Mouse (Mus musculus): ENCODE results near the gene Ms4a8a.
A peak's percentile ranks its signal among the peaks of the same experiment; 100 is the strongest.
"Not testable (repeated sequence)": the region's sequence is repeated elsewhere in the genome, so short reads cannot be mapped to it uniquely, and the experiment has no call there.

Gene Ms4a8a

DNA sequence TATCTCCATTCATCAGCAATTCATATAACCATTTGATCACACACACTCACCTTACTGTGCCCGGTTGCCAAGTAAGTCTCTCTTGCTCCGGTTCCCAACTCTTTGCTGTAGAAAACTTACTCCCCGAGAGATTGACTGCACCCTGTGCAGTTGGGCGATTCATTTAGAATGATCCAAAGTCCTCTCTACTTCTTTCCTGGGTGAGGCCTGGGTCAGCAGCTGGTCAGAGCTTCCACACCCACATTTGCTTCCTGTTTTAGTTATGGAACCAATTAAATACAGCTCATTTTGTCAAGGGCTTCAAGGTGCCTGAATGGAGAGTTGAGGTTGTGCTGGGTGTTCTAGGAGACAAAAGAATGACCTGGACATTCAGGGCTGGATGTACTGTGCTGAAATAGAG is at the start of gene Ms4a8a:
TSS of gene Ms4a8a (minus strand) at position 169 of the 400 bp plus-strand sequence.
- DNase-seq: no peak

DNA sequence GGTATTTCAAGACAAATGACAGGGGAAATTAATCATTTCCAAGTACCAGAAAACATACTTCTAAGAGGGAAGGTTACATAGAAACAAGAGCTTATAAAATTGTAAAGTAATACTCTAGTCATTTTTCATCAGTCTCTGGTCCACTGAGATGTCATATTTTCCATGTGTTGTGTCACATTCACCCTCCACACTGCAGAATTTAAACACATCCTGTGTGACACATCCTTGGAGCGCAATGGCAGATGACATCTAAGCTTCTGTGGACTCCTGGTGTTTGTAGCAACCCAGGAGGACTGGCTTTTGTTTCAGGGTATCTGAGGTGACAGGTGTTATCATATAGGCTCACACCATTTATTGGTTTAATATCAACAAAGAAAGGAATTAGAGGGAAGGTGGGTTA is 48.8 kb upstream of the Ms4a8a start:
- DNase-seq: no peak

DNA sequence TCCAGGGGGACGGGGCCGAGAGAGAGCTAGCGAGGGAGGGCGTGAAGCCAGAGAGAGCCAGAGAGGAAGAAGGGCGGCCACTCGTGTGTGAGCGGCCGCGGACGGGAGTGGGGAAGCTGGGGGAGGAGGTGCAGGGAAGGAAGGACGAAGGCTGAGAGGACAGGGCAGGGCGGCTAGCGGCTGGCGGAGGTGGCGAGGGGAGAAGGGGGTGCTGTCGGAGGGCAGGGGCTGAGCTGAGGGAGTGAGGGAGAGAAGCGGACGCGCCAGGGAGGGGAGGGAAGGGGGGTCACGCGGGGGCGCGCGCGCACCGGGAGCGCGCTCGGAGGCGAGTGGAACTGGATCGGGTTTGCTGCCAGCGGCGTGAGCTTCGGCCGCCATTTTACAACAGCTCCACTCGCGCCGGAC is 40.1 kb upstream of the Ms4a8a start:
- peak; percentile 40 to 51 for DNase-seq

DNA sequence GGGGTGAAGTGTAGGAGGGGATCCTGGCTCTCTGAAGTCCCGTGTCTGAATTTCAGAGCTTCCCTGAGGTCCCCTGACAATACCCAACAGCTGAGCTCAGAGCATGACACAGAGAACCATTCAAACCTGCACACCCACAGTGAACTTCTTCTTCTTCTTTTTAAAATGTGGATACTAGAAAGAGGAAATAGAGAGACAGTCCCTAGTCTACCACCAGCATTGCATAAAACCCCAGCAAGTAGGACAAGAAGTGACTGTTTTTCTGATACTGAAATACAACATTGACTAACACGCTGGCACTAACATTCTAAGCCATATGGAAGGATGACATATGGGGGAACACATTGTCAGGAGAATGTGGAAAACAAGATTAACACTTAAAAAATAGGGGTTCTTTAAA is 38.4 kb upstream of the Ms4a8a start:
- no peak for DNase-seq

DNA sequence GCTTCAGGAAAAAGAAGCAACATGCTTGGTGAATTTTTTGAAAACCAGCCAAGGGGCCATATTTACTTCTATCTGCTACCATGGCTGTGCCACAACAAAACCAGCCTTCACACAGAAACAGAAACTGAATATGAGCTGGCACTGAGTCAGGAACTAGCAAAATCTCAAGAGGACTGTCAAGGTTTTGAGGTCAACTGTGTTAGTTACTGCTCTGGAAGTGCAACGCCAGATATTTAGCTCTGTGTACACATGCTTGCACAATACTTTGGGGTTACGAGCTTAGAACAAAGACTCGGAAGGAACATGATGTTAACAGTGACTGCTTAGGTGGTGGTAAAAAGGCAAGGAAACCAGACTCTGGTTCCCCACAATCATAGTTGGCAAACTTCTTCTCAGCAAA is 26.8 kb upstream of the Ms4a8a start:
- DNase-seq: no peak

DNA sequence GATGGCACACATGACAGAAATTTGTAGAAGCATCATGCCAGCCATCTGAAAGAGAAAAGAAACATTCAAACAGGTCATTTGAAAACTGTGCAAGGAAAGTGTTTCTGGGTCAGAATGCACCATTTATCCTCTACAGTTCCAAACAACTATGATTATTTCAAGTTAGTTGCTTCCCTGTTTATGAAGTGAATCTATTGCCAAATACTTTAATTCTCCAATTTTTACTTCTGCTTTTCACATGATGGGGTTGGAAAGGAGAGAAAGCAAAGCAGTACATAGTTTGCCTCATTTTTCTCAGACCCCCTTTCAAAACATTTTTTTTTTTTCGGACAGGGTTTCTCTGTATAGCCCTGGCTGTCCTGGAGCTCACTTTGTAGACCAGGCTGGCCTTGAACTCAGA is 21.0 kb upstream of the Ms4a8a start:
- no peak for DNase-seq

DNA sequence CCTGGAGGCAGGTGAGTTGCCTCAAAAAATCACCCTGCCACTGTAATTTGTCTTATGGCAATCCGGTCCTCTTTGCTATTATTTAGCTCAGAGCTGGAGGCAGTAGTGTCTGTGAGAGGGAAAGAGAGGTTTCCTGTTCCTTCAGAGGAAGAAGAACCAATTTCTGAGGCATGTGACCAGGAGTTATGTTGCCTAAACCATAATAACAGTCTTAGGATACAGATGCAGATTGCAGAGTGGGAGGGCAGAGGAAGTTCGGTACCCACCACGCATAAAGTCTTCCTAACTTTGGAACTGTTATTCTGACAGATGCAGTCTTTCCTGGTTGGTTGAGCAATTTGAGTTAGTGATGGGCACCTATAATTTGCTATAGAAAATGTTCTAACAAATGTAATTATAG is 17.5 kb upstream of the Ms4a8a start:
- DNase-seq: no peak

DNA sequence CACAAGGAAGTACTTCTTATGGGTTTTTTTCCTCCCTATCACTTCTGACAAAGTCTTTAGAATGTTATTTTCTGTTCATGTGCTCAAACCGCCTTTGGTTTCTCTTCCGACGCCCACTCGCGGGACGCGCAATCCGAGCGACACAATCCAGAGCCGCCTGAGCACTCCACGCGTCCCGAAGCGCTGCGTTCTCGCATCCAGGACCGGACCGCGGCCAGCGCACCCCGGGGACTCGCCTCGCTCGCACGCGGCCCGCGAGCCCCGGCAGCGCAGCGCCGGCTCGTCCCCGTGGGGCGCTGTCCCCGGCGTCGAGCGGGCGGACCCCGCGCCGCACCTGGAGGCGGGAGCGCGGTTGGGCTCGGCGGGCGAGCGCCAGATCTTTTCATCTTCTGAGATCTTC is 11.2 kb upstream of the Ms4a8a start:
- DNase-seq: not testable (repeated sequence)

DNA sequence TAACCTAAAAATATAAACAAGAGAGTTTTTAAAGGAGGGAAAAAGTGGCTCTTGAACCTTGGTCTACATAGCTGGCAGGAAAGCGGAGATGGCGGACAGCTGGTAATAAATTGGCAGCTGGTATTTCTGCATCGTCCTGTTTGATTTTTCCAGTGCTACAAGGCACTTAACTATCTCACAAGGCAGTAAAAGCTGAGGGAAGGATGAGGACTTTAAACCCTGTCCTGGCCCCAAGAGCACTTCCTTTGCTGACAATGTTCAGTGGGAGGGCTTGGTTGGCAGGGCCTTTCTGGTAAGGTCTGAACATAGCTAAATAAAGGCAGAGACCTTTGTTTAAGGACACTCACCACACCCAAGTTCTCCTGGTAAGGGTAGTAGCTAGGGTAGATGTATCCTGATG is 10.5 kb downstream of the Ms4a8a start:
- no peak for DNase-seq

DNA sequence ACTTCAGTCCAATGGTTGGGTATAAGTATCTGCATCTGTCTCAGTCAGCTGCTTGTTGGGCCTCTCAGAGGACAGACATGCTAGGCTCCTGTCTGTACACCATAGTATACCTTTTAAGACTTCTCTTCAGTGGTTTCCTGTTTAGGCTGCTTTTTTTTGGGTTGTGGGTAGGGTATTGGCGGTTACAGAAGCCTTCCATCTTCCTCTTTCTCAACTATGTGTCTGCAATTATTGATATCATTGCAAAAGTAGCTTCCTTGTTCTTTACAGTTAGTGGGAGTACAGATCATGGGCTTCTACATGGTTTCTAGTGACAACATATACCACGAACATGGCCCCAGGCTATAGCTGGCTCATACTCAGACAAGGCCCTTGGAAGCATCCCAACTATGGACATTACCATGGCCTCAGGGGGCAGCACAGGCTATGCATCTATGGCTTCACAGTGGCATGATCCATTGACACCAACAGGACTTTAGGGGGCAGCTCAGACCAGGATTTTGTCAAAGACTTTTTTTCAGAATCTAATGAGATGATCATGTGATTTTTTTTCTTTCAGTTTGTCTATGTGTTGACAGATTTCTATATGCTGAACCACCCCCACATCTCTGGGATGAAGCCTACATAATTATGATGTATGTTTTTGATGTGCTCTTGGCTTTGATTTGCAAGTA is 15.6 kb downstream of the Ms4a8a start:
- no peak for DNase-seq

DNA sequence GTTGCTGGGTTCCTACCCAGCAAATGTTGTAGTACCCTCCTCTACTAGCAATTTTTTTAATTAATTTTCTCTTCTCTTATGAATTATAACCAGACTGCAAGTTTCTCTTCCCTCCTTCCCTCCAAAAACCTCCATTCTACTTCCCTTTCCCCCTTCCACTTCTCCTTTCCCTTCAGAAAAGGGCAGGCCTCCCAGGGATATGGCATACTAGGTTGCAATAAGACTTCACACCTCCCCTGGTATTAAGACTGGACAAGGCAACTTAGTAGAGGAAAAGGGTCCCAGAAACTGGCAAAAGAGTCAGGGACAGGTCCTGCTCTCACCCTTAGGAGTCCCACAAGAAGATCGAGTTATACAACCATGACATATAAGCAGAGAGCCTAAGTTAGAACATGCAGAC is 20.0 kb downstream of the Ms4a8a start:
- no peak for DNase-seq

DNA sequence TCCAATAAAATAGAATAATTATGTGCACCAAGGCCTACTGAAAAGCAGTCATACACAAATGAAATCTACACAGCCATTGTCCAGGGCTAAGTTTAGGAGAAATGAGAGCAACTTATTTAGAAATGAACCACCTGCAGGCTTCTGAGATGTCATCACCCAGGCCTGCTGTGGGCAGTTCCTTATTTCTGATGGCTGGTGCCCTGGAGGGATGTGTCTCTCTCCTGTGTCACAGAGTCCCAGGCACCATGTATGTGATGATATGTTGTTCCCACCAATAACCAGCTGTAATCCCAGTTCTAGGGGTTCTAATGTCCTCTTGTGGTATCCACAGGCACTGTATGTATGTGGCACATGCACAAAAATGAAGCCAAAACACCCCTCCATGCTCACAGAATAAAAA is 20.9 kb downstream of the Ms4a8a start:
- DNase-seq: no peak

DNA sequence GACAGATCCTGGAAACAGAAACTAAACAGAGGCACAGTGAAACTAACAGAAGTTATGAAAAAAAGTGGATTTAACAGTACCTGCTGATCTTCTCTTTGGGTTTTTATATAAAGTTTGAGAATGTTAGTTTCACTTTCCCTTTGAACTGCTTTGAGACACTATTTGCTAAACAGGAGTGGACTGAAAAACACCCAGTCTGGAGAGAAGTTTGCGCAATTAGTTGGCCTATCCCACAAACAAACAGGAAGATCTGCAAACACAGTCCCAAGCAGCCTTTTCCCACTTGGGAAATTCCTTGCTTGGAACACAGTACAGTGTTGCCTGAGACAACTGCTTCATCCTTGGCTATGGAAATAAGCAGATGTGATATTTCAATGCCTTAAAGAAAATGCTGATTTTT is 25.2 kb downstream of the Ms4a8a start:
- DNase-seq: not testable (repeated sequence)

DNA sequence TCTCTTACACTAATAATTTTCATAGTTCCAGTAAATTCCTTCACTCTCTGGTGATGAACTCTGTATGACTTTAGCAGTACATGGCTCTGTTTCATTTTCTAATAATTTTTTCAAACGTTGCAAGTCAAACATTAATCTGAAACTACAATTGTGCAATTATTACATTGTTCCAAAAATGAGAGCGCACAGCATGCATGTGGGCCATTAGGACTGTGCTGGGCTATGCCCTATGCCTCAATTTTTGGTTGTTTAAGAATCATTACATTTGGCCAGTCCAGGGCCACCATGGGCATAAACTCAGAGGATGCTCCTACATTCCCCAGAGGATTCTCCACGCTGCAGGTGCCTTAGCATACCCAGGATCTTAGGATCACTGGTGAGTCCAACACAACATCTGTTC is 27.6 kb downstream of the Ms4a8a start:
- DNase-seq: no peak

DNA sequence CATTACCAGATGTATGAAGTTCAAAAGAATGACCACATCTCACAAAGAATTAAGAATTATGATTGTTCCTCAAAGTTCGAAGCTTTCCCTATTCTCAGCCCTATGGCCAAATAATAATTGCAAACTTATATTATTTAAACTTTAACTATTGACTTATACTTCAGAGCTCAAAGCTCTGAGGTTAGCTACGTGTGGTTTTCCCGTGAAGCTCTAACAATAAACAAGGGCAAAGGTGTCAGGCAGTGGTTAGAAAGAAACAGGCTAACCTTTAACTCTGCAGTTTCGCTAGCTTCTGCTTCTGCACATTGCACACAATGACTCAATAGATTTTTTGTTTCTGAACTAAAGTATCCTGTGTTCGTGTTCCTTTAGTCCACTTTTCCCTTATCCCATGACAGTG is 28.0 kb downstream of the Ms4a8a start:
- no peak for DNase-seq

DNA sequence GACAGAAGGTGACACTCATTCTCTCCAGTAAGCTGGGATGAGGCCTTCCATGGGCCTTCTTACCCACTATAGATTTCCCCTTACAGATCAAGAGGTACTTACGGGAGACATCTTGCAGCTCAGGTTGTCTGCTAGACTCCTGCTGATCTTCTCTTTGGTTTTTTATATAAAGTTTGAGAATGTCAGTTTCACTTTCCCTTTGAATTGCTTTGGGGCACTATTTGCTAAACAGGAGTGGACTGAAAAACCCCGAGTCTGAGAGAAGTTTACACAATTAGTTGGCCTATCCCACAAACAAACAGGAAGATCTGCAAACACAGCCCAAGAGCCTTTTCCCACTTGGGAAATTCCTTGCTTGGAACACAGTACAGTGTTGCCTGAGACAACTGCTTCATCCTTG is 30.6 kb downstream of the Ms4a8a start:
- DNase-seq: no peak

DNA sequence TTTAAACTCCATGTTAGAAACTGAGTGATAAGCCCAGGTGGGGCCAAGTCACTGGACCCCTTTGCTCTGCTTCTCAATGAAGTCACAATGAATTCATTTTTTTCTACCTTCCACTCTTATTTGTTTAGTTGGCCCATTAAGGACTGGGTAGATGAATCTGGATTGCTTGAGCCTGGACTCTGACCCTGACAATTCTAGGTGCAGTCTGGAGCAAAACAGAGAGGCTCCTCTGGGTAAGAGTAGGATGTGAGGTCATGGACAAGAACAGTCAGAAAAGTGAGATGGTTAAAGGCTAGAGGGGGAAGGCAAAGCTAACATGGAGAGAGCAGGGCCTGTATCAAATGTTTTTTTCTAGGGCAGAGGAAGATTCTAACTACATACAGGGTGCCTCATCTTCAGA is 31.5 kb downstream of the Ms4a8a start:
- DNase-seq: no peak

DNA sequence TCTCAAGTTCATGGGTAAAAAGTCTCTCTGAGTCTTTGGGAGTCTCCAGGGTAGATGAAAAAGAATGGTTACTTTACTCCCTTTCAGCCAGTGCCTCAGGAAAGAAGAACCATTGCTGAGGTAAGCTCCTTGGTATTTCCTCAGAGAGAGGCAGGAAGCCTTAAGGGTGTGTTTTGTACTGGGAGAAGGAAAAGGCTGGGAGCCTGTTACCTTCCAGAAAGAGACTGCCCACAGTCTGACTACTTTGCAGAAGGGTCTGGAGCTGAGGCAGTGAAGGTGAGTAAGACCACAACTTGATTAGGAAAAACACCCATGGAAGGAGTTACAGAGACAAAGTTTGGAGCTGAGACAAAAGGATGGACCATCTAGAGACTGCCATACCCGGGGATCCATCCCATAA is 32.4 kb downstream of the Ms4a8a start:
- no peak for DNase-seq

DNA sequence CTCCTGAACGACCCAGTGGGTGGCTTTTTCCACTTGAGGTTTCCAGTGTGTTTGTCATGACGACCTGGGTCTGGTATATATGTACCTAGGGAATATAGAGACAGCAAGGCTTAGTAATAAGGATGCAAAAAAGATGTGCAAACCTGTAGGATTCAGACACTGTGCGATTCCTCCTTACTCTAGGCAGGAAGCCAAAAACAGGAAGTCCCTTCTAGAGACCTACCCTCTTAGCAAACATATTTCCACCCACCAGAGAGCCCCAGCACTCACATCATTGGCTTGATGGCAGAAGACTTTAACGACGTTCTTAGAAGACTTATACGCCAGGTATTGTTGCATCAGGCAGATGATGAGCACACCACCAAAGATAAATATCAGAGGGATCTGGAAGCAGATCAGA is 32.9 kb downstream of the Ms4a8a start:
- no peak for DNase-seq

DNA sequence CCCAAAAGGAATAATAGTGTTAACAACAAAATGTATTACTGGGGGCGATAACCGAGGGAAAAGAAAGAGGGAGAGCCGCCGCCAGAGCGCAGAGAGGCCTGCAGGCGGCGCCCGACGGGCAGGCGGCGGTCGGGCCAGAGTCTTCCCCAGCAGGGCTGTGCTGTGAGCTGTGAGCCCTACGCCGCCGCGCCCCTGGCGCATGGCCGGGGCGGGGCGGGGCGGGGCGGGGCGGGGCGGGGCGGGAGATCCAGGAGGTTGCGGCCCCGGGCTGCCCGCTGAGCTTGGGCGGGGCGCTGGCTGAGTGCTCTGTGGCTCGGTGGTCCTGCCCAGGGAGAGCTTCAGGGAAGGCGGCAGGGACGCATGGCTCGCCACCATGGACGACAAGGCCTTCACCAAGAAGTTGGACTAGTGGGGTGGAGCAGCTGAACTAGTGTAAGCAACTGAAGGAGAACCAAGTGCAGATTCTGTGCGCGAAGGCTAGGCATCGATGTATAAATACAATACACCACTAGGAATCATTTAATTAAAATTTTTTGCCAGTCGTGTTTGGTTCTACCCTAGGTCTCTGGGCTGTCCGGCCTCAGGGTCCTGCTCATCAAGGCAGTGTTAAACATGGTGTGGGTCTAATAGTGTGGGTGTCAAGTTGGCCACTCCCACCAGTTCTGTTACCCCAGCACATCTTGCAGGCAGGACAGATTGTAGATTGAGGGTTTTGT is 35.7 kb downstream of the Ms4a8a start:
- peak; percentile 59 to 67 for DNase-seq

DNA sequence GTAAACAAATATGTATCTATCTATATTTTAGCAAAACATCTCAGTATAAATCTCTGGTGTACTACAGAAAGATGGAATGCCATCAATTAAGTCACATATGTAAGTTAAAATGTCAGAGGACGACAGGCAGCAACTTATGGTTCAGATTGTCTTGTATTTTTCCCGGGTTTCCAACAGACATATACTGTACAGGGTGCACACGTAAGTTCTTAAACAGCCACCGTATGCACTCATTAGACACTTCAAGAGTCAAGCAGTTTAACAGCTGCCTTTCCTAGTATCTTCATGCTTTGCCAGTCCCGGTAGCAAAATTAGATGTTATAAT is 36.3 kb downstream of the Ms4a8a start:
- DNase-seq: no peak

DNA sequence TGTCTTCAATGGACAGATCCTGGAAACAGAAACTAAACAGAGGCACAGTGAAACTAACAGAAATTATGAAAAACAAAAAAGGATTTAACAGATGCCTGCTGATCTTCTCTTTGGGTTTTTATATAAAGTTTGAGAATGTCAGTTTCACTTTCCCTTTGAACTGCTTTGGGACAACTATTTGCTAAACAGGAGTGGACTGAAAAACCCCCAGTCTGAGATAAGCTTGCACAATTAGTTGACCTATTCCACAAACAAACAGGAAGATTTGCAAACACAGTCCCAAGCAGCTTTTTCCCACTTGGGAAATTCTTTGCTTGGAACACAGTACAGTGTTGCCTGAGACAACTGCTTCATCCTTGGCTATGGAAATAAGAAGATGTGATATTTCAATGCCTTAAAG is 43.3 kb downstream of the Ms4a8a start:
- DNase-seq: no peak

DNA sequence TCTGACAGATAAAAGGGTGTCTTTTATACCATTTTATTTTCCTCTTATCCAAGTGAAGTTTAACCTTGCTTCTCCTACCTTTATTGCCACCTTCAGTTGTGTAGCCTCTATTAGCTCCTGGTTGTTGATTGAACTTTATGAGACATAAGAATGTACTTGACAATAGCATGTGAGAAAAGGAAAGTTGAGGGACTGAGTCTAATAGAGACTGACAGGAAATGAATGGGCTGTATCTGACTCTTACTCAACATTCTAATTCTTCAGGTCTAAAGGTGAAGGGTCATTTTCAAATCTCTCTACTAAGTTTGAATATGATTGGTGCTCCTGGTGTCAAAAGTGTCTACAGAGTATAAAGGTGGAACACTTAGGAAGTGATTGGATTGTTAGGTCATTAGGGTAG is 58.5 kb downstream of the Ms4a8a start:
- DNase-seq: no peak

DNA sequence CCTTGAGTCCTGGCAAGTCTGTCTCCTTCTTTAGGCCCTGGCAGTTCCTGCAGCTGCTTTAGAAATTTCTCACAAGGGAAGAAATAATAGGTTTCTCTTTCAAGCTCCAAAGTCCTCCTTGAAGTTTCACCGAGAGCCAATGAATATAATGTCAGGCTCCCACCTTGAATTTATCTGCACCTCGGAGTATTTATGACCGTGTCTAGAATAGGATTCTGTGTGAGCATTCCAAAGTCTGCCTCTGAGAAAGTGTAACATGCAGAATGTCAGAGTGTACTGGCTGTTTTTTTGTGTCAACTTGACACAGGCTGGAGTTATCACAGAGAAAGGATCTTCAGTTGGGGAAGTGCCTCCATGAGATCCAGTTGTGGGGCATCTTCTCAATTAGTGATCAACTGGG is 63.0 kb downstream of the Ms4a8a start, which contains the start of gene Ms4a18:
TSS of gene Ms4a18 (minus strand) at position 141 of the 400 bp plus-strand sequence.
- no peak for DNase-seq

All from cerebellum, postnatal 10 days (tissue).